Mouse (Mus musculus): ENCODE results near the gene Odf3b.

Gene Odf3b

GRCm38 (mm10) chr15:89336422-89336821 lies 42.7 kb downstream of the Odf3b start:
- no peak for DNase-seq (ENCODE audit: low spot score in 2 of 2)

GRCm38 (mm10) chr15:89334774-89335537 lies 44.1 kb downstream of the Odf3b start:
- no peak for DNase-seq (ENCODE audit: low spot score in 2 of 2)

- no peak for DNase-seq (ENCODE audit: low spot score in 2 of 2)
Observed at GRCm38 (mm10) chr15:89334271-89334670, 44.8 kb downstream of the Odf3b start, which contains the start of gene Miox. TSS of gene Miox (plus strand) at chr15:89334398.
